Mouse (Mus musculus) heart, embryonic 16.5 days (tissue): ENCODE results near the gene Lrp5. TPM values are rescaled to one million over a fixed set of nuclear protein-coding genes. Genes with fewer than 3 reads are reported as not detected.
"Not testable (repeated sequence)": the region's sequence is repeated elsewhere in the genome, so short reads cannot be mapped to it uniquely, and the experiment has no call there.

Source experiments
- ATAC-seq: fragments of 200-750 bp; cut with Nextera tagmentation; replicated peaks from 2 replicates; pipeline ENCODE4 v1.8.0; 2017; ENCODE audit warnings: moderate number of reproducible peaks; ENCODE audit not compliant: insufficient read depth, low FRiP score; ENCODE audit errors: extremely low read depth
- H3K27ac ChIP-seq: fragments of 300-500 bp; sonication (generic); 2 replicates; pipeline ENCODE4 v1.5.1; 2014; ENCODE audit warnings: mild to moderate bottlenecking, low read length, control low read depth, moderate library complexity
- H3K27me3 ChIP-seq: fragments of 300-500 bp; sonication (generic); 2 replicates; pipeline ENCODE4 v1.6.1; 2014; ENCODE audit warnings: low read length, mixed read lengths; ENCODE audit not compliant: control insufficient read depth, insufficient read depth
- H3K36me3 ChIP-seq: fragments of 300-500 bp; sonication (generic); 2 replicates; pipeline ENCODE4 v1.6.1; 2014; ENCODE audit not compliant: control insufficient read depth, insufficient read depth
- H3K4me1 ChIP-seq: fragments of 300-500 bp; sonication (generic); 2 replicates; pipeline ENCODE4 v1.6.1; 2014; ENCODE audit warnings: low read length, mixed read lengths; ENCODE audit not compliant: control insufficient read depth, insufficient read depth
- H3K4me2 ChIP-seq: fragments of 300-500 bp; sonication (generic); 2 replicates; pipeline ENCODE4 v1.6.1; 2014; ENCODE audit warnings: low read depth, mild to moderate bottlenecking, control low read depth, low read length
- H3K4me3 ChIP-seq: fragments of 300-500 bp; sonication (generic); 2 replicates; pipeline ENCODE4 v1.5.1; 2014; ENCODE audit warnings: mild to moderate bottlenecking, control low read depth, low read length
- H3K9ac ChIP-seq: fragments of 300-500 bp; sonication (generic); 2 replicates; pipeline ENCODE4 v1.6.1; 2014; ENCODE audit warnings: low read length, control low read depth
- H3K9me3 ChIP-seq: fragments of 300-500 bp; sonication (generic); replicated peaks from 2 replicates; pipeline ENCODE4 v1.6.1; 2016; ENCODE audit warnings: low read length; ENCODE audit not compliant: control insufficient read depth
- WGBS: fragments of 180-500 bp; shearing (Covaris S2); extraction: QIAGEN DNeasy Blood & Tissue Kit; methylation state at CpG from one replicate; pipeline ENCODE4 v1.1.7; 2014; 5-methylcytosine and 5-hydroxymethylcytosine counted together
- polyA plus RNA-seq: library from polyadenylated mRNA; unstranded; fragments of >200 nt; fragmentation: Nextera tagmentation; extraction: Ambion mirVana; gene quantifications from 2 replicates; pipeline ENCODE4 v1.2.1, GENCODE M21; 2015

Lrp5 gene
- polyA plus RNA-seq, 1 experiment from 2014 or later = 3.1 TPM

- Histone ChIP-seq H3K27ac (peak overlapping the region; percentile 58), H3K27me3 (no peaks in the 10 kb centered on the region), H3K36me3 (peaks cover 8% of the 10 kb centered on the region), H3K4me1 (peaks cover 45% of the 10 kb centered on the region), H3K9ac (no peak overlapping the region), H3K9me3 (peaks cover 6% of the 10 kb centered on the region; the same call in 1 of the 2 replicates), H3K4me2 (no peak overlapping the region), H3K4me3 (no peak overlapping the region)
- ATAC-seq = peak; percentile 33; the same call in 1 of the 2 replicates
- WGBS = 47% methylated on average over 13 of the region's 13 CpGs
Measured at GRCm38 (mm10) chr19:3669100-3669499, 17.3 kb downstream of the Lrp5 start.

DNA sequence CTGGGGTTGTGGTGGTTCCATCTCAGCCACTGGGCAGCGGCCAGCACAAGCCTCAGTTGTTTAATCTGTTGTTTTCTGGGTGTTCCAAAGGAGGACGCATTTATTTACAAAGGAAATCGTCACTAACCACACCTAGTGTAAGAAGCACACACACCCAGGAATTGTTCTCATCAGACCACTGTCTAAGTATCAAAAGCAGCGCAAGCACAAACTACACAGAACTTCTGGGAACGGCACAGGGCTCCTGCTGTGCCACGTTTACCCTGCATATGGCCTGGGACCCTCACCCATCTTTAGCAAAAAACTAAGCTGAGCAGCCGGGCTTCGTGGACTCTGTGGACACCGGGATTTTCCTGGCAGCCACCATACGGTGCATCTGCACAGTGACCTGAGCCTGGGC is 17.8 kb downstream of the Lrp5 start:
- H3K27ac ChIP-seq = peak overlapping the region; percentile 58
- ATAC-seq = no peak
- H3K4me1 ChIP-seq = peaks cover 45% of the 10 kb centered on the region
- peaks cover 8% of the 10 kb centered on the region for H3K36me3 ChIP-seq
- no peaks in the 10 kb centered on the region for H3K27me3 ChIP-seq
- H3K9me3 ChIP-seq = peaks cover 6% of the 10 kb centered on the region; the same call in 1 of the 2 replicates
- H3K4me2 ChIP-seq = no peak overlapping the region
- H3K9ac ChIP-seq = no peak overlapping the region
- H3K4me3 ChIP-seq = no peak overlapping the region
- WGBS = 65% methylated on average over 10 of the region's 10 CpGs

- peaks cover 45% of the 10 kb centered on the region for H3K4me1 ChIP-seq
- no peaks in the 10 kb centered on the region for H3K27me3 ChIP-seq
- ATAC-seq = no peak
- no peak overlapping the region for H3K9ac ChIP-seq
- H3K4me2 ChIP-seq = no peak overlapping the region
- H3K36me3 ChIP-seq = peaks cover 4% of the 10 kb centered on the region
- H3K4me3 ChIP-seq = no peak overlapping the region
- peak overlapping the region; percentile 64; the same call in 1 of the 2 replicates for H3K27ac ChIP-seq
- peaks cover 2% of the 10 kb centered on the region; the same call in 1 of the 2 replicates for H3K9me3 ChIP-seq
- 68% methylated on average over 11 of the region's 11 CpGs for WGBS
Measured at GRCm38 (mm10) chr19:3667979-3668378, 18.4 kb downstream of the Lrp5 start.

DNA sequence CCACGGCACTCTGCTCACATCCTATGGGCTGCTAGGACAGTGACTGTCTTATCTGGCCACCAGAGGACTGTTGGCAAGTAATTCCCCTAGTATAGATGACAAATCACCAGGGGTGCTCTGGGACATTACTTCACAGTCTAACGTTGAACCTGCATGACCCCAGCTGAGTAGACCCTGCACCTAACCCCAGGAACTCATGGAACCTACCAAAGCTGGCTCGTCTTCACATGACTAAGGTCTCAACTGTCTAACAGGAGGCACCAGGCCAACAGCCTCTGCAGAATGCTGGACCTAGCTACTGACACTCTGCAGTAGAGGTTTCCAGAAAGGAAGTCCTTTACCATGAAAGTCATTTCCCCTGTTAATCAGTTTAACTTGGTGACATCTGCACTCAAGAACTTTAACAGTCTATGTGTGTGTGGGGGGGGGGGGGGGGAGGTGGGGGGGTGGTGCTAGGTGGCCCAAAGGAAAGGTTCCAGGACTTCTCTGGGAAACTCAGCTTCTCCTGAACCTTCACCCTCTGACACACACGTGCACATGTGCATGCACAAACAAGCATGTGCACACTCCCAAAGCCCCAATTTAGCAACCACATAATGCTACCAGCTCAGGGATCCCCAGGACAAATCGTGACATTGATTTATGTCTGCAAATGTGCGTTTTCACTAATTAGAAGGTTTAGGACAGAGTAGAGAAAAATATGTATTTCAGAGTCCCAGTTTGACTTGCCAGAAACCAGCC is 19.0 kb downstream of the Lrp5 start:
- Histone ChIP-seq H3K36me3 (peaks cover 3% of the 10 kb centered on the region; the same call in 1 of the 2 replicates), H3K27me3 (no peaks in the 10 kb centered on the region), H3K27ac (peak overlapping the region; percentile 64), H3K9ac (no peak overlapping the region), H3K4me1 (peaks cover 45% of the 10 kb centered on the region), H3K4me2 (no peak overlapping the region), H3K9me3 (peaks cover 2% of the 10 kb centered on the region; the same call in 1 of the 2 replicates), H3K4me3 (no peak overlapping the region)
- peak; percentile 14; the same call in 1 of the 2 replicates for ATAC-seq
- 46% methylated on average over 6 of the region's 6 CpGs for WGBS

DNA sequence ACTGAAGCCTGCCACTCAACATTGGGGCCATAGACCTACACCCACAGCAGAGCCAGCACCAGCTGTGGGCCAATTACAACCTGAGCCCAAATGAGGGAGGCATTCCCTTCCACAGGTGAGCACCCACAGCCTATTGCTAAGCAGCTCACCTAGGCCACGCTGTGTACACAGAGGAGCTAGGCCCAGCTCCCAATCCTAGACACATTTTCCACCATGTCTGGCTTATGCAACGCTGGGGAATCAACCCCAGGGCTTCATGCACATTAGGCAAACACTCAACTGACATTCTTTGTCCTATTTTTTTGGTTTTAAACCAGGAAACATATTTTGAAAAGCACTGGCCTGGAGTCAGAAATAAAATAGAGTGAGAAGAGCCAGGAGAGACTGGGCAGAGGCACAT is 19.7 kb downstream of the Lrp5 start:
- H3K4me1 ChIP-seq = peaks cover 45% of the 10 kb centered on the region
- H3K4me2 ChIP-seq = no peak overlapping the region
- no peaks in the 10 kb centered on the region for H3K9me3 ChIP-seq
- 75% methylated on average over 2 of the region's 2 CpGs for WGBS
- ATAC-seq = no peak
- H3K27ac ChIP-seq = peak overlapping the region; percentile 60
- no peak overlapping the region for H3K4me3 ChIP-seq
- H3K9ac ChIP-seq = no peak overlapping the region
- no peaks in the 10 kb centered on the region for H3K36me3 ChIP-seq
- H3K27me3 ChIP-seq = no peaks in the 10 kb centered on the region

DNA sequence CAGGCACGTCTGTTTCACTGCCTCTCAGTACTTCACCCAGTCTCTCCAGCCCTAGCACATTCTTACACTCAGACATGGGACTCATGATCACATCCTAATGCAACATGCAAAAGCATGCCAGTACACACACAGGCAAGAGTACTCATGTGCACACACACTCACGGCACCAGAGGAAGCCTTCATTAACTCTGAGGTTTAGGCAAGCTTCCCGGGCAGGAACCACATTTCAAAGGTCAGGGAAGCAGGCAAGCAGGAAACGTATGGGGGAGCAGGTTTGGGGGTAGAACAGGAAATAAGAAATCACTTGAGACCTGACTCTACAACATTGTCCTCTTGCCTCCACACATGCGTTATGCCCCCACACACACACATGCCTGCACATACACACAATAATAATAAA is 20.9 kb downstream of the Lrp5 start:
- no peak overlapping the region for H3K4me2 ChIP-seq
- H3K36me3 ChIP-seq = no peaks in the 10 kb centered on the region
- peak overlapping the region; percentile 60 for H3K27ac ChIP-seq
- no peak overlapping the region for H3K4me3 ChIP-seq
- H3K27me3 ChIP-seq = no peaks in the 10 kb centered on the region
- no peak for ATAC-seq
- H3K9ac ChIP-seq = no peak overlapping the region; the same call in 1 of the 2 replicates
- 36% methylated on average over 5 of the region's 5 CpGs for WGBS
- no peaks in the 10 kb centered on the region for H3K9me3 ChIP-seq
- peaks cover 45% of the 10 kb centered on the region for H3K4me1 ChIP-seq

- Histone ChIP-seq H3K27ac (no peak overlapping the region), H3K9ac (no peak overlapping the region), H3K36me3 (peaks cover 12% of the 10 kb centered on the region), H3K9me3 (no peaks in the 10 kb centered on the region), H3K4me3 (no peak overlapping the region), H3K4me1 (peaks cover 9% of the 10 kb centered on the region; the same call in 1 of the 2 replicates), H3K4me2 (no peak overlapping the region), H3K27me3 (no peaks in the 10 kb centered on the region)
- no peak for ATAC-seq
- WGBS = 98% methylated on average over 4 of the region's 4 CpGs
Measured at GRCm38 (mm10) chr19:3657947-3658346, 28.4 kb downstream of the Lrp5 start.

- H3K27me3 ChIP-seq, H3K9me3 ChIP-seq, H3K4me1 ChIP-seq, H3K4me3 ChIP-seq, H3K9ac ChIP-seq, H3K27ac ChIP-seq, H3K4me2 ChIP-seq, ATAC-seq: not testable (repeated sequence)
- H3K36me3 ChIP-seq = peaks cover 14% of the 10 kb centered on the region
- WGBS = 95% methylated on average over 4 of the region's 4 CpGs
Measured at GRCm38 (mm10) chr19:3657065-3657464, 29.3 kb downstream of the Lrp5 start.

GRCm38 (mm10) chr19:3656144-3656543 is 30.2 kb downstream of the Lrp5 start:
- 44% methylated on average over 1 of the region's 1 CpGs for WGBS
- peak overlapping the region; percentile 51; the same call in 1 of the 2 replicates for H3K27ac ChIP-seq

More at GRCm38 (mm10) chr19:3656144-3656543, 30.2 kb downstream of the Lrp5 start:
- 0 out of 2 replicates have a peak, but pooled peaks have one; percentile 7 for ATAC-seq
- Histone ChIP-seq H3K9me3 (peaks cover 4% of the 10 kb centered on the region), H3K4me1 (peaks cover 9% of the 10 kb centered on the region; the same call in 1 of the 2 replicates), H3K27me3 (no peaks in the 10 kb centered on the region), H3K36me3 (peaks cover 23% of the 10 kb centered on the region), H3K4me3 (no peak overlapping the region), H3K4me2 (no peak overlapping the region), H3K9ac (no peak overlapping the region)
